Mouse (Mus musculus) megakaryocyte, adult 5-6 weeks (primary cell): ENCODE results near the gene Oxt. TPM values are rescaled to one million over a fixed set of nuclear protein-coding genes. Genes with fewer than 3 reads are reported as not detected.
A peak's percentile ranks its signal among the peaks of the same experiment; 100 is the strongest.
"Not testable (repeated sequence)": the region's sequence is repeated elsewhere in the genome, so short reads cannot be mapped to it uniquely, and the experiment has no call there.

Experiments
- ATAC-seq: 2 replicates; pipeline ENCODE4 v1.8.0; 2016; ENCODE audit warnings: mild to moderate bottlenecking, inconsistent platforms; ENCODE audit not compliant: poor library complexity, severe bottlenecking
- total RNA-seq, 2 experiments: library from RNA; stranded (forward) in 1 of 2; stranded (reverse) in 1 of 2; fragments of 153-499, 151-499 nt in 1 of 2; fragments of 221-1000, 200-1000 nt in 1 of 2; gene quantifications; 2 replicates each; pipeline versions ENCODE4 v1.2.3 to v1.2.4; 2015 to 2017

Oxt gene
- total RNA-seq (2015) (not detected in 2 replicates), total RNA-seq (2017) (not detected in 2 replicates)

DNA sequence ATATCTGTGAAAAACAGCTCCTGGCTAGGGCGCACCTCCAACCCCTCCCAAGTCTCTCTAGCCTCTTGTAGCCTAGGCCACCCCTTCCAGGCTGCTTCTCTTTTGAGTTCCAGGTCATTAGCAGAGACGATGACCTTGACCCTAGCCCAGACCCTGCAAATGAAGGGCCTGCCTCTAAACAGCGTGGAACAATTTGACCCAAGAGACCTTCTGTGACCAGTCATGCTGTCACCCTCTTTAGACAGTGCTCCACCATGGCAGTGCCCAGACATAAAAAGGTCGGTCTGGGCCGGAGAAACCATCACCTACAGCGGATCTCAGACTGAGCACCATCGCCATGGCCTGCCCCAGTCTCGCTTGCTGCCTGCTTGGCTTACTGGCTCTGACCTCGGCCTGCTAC, at the start of gene Oxt:
TSS of gene Oxt (plus strand) at position 301 of the 400 bp plus-strand sequence.
- no peak for ATAC-seq

DNA sequence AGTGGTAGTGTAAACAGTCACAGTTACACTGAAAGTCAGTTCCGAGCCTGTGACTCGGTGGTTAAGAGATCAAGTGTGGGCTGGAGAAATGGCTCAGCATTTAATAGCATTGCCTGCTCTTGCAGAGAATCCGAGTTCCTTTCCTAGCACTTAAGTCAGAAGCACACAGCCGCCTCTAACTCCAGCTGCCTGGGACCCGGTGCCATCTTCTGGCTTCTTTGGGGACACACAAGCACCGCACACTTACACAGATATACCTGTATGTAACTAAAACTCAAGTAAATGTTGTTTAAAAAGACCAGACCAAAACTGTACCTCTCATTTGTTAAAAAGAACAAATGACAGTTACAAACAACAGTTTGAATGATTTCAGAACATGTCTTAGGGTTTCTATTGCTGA, 47.5 kb upstream of the Oxt start:
- ATAC-seq, result no peak

DNA sequence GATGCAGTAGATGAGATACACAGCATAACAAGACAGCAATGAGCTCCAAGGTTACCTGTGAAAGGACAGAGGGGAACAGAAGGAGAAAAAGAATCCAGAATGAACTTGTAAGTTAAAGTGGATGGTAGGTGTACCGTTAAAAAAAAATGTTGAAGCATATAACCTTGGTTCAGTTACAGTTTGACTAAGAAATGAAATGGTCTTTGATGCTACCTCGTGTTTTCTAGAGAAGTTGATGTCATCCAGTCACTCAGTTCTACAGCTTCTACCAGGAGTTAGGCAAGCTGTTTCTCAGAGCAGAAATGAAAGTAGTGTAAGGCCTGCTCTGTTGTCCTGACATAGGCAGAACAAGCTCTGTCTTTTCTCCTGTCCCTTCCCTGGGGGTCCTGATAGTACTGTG, 46.7 kb upstream of the Oxt start:
- no peak for ATAC-seq

DNA sequence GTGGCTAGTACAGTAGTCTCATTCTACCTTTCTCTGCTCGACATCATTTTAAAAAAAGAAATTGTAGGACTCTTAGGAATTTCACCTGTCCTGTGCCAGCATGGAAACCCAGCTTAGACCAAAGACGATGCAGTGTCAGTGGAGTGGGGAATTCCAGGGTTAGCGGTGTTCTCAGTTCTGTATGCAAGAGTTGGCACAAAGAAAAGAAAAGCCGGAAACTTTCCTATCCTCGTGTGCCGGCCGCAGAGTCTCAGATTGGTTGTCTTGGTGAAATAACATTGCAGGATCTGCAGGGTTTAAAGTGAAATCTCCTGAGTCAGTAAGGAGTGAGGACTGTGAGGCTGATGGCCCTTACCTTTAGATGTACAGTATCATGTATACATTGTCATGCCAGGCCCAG, 46.0 kb upstream of the Oxt start:
- no peak for ATAC-seq

DNA sequence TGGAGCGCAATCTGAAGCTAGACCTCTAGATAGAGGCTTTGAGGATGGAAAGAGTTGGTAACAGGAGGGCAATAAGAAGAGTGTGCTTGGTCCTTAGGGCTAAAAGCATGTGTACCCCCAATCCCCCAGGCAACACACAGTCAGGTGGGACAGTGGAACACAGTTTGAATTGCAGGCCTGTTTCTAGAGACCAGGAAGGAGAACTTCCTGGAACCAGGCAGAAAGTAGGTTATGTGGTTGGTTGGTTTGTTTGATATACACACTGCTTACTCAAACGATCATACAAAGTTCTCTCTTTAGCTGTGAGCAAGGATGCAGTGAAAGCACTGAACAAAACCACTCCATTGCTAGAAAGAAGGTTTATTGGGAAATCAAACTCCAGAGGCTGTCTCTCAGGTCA, 43.8 kb upstream of the Oxt start:
- ATAC-seq, result no peak

DNA sequence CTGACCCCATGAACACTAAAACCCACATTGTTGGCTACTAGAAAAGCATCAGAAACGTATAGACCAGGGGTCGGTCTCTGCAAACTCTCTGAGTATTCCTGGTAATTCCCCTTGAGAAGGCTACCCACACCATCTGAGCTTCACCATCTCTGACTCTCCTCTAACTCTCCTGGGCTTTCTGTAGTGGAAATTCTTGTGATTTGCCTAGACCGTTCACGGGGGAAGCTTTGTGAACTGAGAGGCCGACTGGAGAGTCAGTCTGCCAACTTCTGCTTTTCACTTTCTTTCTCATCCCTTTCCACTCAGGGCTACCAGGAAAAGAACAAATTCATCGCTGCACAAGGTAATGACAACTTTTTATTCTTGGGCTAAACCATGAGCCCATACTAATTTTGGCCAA, 41.0 kb upstream of the Oxt start:
- ATAC-seq, result no peak

DNA sequence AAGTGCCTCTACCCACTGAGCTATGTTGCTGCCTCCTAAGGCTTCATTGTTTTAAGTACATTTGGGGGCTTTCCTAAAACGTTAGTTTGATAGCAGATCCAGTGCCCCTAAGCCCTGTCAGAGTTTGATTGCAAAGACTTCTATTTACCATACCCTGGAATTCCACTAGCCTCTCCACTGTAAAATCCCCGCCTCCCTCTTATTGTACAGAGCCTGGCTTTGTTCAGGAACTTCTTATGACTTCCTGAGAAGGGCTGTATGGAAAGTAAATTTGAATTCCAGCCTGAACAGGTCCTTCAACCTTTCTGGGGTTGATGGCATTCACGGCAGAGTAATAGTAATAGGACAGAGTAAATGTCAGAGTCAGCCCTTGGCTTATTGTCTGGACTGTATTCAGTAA, 39.1 kb upstream of the Oxt start:
- no peak for ATAC-seq

DNA sequence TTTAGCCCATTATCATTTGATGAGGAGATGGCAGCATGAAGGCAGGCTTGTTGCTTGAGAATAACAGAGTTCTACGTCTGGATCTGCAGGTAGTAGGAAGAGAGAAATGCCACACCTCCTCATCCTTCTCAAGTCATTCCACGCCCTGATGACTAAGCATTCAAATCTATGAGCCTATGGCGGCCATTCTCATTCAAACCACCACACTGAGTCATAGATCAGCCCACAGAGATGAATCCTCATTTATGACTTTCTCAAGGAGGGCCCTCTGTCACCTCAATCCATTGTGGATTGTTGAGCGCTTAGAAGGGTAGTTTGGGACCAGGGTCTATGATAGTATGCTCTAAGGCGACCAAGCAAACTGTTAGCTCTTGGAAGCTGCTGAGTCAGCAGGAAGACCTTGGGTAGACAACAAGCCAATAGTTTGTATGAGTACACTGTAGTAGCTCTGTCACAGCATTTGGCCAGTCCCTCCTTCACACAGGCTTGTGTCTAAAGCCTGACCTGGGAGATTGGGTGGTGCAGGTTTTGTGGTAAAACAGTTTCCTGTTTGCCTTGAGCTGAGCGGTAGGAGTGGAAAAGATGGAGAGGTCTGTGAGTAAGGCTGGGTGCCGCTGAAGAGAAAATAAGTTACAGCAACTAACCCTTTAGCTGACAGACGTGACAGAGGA, 37.0 kb upstream of the Oxt start:
- peak; percentile 45; the same call in 1 of the 2 replicates for ATAC-seq

DNA sequence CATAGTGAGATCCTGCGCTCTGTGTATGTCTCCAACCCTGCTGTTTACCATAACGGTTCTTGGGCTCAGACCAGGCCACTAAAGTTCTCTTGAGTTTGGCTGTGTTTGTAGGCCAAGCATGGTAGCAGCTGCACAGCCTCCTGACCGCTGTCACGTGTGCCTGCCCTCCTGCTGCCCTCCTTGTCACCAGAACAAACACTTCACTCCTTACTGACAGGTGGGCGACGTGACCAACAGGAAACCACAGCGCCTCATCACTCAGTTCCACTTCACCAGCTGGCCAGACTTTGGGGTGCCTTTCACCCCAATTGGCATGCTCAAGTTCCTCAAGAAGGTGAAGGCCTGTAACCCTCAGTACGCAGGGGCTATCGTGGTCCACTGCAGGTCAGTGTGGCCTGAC, 35.7 kb upstream of the Oxt start:
- ATAC-seq, result peak; percentile 55

DNA sequence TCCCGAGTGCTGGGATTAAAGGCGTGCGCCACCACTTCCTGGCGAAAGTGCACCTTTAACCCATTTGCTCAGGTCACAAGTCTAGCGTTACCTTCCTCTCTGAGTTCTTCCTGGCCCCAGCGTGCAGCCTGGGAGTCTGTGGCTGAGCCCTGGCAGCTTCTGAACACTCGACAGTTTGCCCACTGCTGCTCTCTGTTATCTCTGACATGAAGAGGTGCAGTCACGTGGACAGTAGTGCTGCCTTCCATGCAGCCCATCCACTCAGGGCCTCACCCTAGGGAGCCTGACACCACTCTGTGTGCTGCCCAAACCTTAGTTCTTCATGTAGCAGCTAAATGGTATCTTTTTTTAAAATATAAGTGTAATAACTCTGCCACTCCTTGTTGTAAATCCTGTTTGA, 29.0 kb upstream of the Oxt start:
- ATAC-seq, result no peak

DNA sequence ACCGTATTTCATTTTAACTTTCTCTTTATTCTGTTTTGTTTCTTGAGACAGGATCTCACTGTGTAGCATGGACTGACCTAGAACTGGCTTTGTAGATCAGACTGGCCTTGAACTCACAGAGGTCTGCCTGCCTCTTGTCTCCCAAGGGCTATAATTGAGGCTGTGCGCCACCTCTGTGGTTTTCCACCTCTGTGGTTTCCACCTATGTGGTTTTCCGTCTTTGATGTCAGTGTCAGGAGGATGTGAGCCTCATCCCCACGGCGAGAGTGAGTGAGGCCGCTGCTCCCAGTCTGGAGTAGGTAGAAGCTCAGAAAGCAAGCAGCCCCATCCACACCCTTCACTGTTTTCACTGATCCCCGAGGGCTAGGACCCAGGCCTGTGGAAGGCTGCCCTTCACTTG, 21.1 kb upstream of the Oxt start:
- ATAC-seq, result no peak

DNA sequence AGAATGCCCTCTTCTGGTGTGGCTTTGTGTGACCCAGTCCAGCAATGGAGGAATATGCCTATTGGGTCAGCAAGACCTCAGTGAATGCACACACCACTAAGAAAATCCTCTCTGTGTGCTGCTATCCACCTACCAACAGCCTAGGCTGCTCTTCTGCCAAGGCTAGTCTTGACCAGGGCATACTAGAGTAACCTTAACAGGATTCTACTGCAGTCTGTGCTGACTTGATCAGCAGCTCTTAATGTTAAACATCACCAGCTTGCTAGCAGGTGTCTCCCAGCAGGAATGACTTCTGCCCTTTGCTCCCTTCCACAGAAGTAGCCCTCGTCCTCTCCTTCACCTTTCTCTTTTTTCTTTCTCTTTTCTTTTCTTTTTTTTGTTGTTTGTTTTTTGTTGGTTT, 19.7 kb upstream of the Oxt start:
- ATAC-seq, result no peak

DNA sequence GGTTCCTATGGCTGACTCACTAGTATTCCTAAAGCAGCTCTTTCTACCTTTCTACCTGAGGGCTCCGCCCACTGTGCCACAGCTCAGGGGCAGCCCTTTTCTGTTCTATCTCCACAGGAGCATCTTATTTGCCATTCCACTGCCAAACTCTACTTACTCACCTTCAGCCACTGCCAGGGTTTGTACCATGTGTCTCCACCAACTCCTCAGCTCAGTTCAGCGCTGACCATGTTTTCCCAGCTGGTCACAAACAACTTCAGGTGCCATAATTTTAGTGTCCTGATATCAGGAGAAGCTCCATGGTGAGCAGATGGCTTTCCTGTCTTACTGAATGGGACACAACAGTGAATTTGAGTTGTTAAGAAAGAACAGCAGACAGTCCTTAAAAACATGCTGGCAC, 18.5 kb upstream of the Oxt start:
- no peak for ATAC-seq

DNA sequence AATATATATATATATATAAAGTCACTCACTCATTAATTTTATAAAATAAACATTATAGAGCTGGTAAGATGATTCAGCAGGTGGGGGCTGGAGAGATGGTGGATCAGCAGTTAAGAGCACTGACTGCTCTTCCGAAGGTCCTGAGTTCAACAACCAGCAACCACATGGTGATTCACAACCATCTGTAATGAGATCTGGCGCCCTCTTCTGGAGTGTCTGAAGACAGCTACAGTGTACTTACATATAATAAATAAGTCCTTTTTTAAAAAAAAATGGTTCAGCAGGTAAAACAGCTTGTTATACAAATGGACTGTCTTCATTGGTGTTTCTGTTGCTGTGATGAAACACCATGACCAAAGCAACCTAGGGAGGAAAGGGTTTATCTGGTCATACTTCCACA, 18.0 kb upstream of the Oxt start:
- ATAC-seq, result no peak

DNA sequence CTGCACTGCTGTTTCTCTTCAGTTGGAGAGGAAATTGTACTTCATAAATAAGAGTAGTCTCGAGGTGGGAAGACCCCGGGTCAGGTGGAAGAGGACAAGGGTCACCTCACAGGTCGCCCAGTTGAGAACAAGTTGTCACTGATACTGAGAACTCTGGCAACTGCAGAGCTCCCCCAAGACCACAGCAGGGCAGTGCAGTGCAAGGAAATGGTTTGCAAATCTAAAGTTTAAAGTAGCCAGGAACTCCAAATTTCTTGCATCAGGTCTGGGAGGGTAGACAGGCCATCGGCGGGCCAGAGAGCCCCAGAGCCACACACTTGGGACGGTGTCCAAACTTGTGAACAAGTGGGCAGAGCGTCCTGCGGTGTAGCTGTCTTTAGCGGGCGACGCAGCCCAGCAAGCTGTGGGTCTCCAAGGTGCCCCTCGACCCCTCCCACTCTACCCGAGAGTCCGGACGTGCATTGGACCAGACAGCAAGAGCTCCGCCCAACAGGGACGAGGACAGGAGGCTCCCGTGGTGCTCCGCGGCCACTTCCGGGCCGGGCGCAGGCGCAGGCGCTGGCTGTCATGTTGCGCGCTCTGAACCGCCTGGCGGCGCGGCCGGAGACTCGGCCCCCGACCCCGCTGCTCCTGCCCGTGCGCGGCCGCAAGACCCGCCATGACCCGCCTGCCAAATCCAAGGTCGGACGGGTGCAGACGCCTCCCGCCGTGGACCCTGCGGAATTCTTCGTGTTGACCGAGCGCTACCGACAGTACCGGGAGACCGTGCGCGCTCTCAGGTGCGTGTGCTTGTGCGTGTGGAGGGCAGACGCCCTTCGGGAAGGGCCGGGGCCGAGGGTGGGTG, 12.5 kb upstream of the Oxt start, which contains the start of gene Mrps26:
TSS of gene Mrps26 (plus strand) at position 531 of the 844 bp plus-strand sequence.
- peak; percentile 98 for ATAC-seq

DNA sequence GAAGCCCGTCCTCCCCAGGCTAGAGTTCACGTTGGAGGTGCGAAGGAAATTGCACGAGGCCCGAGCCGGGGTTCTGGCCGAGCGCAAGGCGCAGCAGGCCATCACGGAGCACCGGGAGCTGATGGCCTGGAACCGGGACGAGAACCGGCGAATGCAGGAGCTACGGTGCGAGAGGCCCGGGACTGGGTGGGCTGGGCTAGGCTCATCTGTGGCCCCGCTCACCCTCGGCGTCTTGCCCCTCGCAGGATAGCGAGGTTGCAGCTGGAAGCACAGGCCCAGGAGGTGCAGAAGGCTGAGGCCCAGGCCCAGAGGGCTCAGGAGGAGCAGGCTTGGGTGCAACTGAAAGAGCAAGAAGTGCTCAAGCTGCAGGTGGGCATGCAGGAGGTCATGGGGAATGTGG, 11.9 kb upstream of the Oxt start:
- no peak for ATAC-seq

DNA sequence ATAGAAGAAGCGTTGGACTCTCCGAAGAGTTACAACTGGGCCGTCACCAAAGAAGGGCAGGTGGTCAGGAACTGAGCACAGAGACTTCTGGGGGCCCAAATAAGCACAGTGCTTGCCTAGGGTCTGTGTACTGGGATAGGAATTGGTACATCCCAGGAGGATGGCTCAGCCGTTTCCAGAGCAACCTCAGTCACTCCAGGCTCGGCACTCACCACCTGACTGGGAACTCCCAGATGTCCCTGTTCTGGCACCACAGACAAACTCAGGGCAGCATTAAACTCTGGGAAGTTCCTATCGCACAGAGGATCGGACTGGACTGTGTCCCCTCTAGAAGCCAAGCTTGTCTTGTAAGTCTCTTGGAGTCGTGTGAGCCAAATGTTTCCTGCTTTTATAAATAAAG, 11.0 kb upstream of the Oxt start:
- no peak for ATAC-seq

DNA sequence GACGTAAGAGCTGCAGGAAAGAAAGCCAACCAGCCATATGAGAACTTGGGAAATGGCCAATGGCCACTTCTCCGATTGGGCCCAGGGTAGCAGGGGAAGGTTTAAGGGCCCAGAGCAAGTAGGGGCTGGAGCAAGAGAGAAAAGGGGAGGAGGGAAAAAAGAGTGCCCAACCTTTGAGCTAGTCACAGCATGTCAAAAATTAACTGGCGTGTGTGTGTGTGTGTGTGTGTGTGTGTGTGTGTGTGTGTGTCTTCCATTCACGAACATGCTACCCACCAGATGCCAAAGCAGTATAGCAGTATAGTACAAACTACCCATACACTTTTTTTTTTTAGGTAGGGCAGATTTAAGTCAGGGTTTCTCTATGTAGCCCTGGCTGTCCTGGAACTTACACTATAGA, 7.1 kb upstream of the Oxt start:
- no peak for ATAC-seq

DNA sequence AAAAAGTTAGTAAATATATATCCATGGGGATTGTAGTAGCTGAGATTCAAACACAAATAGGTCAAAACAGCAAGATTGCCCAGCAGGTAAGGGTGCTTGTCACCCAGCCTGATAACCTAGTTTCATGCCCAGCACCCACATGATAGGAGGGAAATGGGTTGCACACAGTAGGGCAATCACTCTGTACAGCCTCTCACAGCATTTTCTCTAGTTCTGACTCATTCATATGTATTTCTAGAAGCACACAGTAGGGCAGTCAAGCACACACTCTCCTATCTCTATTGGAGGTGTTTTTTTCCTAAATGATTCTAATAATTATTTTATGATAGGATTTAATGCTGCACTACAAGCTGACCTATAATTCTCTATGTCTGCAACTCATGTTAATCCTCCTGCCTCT, 6.0 kb upstream of the Oxt start:
- ATAC-seq, result no peak

DNA sequence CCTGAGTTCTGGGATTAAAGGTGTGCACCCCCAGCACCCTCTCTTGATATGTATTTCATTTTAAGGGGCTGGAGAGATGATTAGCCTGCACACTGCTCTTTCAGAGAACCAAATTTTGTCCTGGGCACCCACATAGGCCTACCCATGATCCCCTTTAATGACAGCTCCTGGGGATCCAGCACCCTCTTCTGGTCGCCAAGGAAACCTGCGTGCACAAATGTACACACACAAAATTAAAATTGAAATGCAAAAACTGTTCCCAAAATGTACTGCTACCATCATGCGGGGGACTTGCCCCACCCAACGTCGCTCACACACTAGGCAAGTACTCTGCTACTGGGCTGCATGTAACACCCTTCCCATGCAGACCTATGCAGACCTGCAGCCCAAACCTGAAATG, 1.0 kb upstream of the Oxt start:
- no peak for ATAC-seq

DNA sequence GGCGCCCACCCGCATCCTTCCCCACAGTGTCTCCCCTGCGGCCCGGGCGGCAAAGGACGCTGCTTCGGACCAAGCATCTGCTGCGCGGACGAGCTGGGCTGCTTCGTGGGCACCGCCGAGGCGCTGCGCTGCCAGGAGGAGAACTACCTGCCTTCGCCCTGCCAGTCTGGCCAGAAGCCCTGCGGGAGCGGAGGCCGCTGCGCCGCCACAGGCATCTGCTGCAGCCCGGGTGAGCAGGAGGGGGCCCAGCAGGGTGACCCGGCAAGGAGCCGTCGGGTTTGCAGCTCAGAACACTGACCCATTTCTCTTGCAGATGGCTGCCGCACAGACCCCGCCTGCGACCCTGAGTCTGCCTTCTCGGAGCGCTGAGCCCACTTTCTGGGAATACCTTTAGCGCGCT, 591 bp downstream of the Oxt start:
- not testable (repeated sequence) for ATAC-seq

DNA sequence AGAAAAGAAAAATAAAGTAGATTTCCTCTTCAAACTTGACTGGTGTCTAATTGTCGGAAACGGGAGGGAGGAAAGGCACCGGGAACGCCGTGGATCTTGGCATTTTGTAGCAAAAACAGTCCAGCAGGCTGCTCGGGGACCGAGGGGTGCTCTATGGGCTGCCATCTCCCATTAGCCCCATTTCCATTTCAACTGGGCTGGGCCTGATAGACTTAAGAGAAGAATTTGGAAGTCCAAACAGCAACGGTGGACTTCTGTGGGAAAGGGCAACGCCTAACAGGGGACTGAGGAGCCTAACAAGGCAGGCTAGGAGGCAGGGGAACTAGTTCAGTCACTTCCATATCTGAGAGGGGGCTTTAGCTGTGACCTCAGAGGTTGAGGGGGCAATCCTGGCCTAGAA, 1.0 kb downstream of the Oxt start:
- ATAC-seq, result no peak
